Mouse (Mus musculus) gastrocnemius, adult 8-10 months (tissue): ENCODE results near the gene Dmtf1. TPM values are rescaled to one million over a fixed set of nuclear protein-coding genes. Genes with fewer than 3 reads are reported as not detected.

Experiments
- DNase-seq, 2 experiments: peaks; one replicate each; pipeline ENCODE4 v3.0.0; 2022; ENCODE audit warnings: low spot score in 2 of 2
- total RNA-seq, 4 experiments: library from RNA; stranded (reverse); gene quantifications; 2 replicates each; pipeline ENCODE4 v1.2.4; 2022

Gene Dmtf1
- total RNA-seq, 4 experiments from 2014 or later: 6.1 to 8.6 (median 6.8) TPM

- DNase-seq: no peak
Observed at GRCm38 (mm10) chr5:9107296-9108089, 54.1 kb downstream of the Dmtf1 start.

- no peak for DNase-seq
Observed at GRCm38 (mm10) chr5:9106806-9107205, 54.8 kb downstream of the Dmtf1 start.

DNA sequence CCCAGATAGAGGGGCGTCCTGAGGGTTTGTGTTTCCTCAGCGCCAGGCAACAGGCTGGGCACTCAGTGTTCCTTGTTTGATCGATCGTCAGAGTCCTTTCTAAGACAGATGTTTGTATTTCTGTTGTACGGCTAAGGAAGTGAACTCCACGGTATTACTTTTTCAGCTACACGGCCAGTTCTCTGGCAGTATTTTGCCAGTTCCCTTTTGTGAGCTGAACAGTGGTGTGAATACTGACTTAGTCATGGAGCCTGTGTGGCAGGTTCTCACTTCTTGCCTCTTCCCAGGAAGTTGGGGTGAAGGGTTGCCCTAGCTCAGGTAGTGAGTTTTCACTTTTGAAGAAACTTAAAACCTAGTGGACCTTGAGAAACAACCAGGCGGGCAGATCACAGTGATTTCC, 57.6 kb downstream of the Dmtf1 start:
- DNase-seq: no peak

- no peak for DNase-seq
Observed at GRCm38 (mm10) chr5:9102696-9103095, 58.9 kb downstream of the Dmtf1 start.

DNA sequence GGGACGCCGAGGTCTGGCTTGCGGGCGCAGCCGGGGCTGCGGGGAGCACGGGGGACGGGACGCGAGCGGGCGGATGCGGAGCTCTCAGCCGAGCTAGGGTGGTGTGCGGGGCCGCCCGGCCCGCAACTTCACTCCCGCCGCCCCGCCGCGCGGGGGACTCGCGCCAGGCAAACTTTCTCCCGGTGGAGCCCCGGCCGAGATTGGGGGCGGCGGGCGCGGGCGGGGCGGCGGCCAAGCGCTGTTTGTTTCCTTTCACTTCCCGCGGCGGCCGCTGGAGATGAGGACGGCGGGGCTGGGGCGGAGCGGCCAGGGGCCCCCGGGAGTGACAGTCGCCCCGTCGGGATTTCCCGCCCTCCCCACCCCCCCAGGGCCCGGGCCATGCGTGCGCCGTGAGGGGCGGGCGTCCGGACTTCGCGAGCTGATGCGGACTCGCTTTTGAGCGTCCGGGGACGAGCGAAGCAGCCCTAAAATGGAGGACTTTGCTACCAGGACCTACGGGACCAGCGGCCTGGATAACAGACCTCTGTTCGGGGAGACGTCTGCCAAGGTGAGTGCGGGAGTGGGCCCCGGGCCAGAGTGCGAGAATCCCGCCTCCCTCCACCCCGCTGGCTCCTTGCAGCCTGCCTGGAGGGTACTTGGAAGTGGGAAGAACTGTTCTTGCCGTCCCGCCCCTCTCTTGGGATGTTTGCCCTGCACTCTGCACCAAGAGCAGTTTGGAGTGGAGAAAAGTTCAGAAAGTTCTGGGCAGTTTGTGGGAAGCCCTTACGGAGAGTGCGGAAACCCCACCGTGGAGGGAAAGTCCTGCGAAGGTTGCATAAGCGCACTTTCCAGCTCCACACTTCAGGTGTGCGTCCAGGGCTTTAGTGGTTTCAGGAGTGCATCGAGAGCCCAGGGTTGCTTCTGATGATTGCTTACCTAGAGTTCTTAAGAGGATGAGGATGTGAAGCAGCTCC, 60.5 kb downstream of the Dmtf1 start:
- peak; percentile 8 to 37 for DNase-seq

DNA sequence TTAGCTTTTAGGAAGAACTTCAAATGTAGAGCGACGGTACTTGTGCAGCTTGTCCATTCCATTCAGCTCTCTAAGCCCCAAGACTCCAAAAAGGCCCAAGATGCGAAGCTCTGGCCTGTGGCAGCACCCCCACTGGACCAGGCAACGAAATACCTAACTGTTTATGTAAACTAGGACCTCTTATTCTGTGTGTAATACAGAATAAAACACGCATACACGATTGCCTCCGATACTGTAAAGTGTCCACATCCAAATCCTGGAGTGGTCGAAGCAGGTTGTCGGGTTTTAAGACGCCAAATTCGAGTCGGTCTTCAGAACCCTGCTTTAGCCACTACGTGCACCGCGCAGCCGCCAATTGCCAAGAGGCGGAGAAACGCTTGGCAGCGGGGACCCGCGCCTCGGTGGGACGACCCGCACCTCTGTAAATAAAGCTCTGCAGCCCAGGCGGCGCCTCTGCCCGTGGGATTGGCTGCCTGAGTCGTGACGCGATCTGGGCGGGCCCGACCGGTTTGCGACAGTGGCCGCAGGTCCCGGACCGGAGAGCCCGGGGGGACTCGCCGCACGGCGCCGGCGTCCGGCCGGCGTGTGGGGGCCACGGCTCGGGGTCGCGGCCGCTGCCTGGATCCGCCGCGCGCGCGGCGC, 61.2 kb downstream of the Dmtf1 start, which contains the start of gene Tmem243:
Gene Tmem243, plus strand, starts transcription at position 462 of the 642 bp plus-strand sequence.
- peak; percentile 85 to 91 for DNase-seq

- DNase-seq: no peak
Observed at GRCm38 (mm10) chr5:9093490-9093889, 68.1 kb downstream of the Dmtf1 start.

GRCm38 (mm10) chr5:9092716-9093115, 68.9 kb downstream of the Dmtf1 start:
- DNase-seq: no peak

DNA sequence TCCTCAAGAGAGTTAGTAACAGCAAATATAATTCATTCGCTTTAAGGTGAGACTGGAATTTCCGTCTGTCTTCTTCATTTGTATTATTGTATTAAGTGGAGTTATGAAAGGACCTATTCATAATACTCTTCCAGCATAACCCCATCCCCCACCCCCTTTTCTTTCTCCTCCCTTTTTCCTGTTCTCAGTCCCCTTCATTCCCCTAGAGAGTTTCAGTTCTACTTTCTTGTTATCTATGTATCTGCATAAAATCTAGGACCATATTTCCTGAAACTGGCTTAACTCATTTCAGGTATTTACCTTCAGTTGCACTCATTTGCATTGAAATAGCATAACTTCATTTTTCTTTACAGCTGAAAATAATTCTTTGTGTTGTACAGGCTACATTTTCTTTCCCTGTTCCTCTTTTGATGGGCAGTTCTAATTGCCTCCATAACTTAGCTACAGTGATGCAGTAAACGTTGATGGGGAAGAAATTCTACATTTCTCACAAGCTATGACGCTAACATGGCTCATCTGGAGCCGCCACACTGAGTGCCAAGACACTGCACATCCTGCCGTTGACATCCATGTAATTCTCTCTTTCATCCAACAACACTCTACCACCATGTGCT, 71.0 kb downstream of the Dmtf1 start:
- no peak for DNase-seq

GRCm38 (mm10) chr5:9086924-9087719, 74.5 kb downstream of the Dmtf1 start:
- DNase-seq: no peak

- DNase-seq: no peak
Observed at GRCm38 (mm10) chr5:9079773-9080501, 81.6 kb downstream of the Dmtf1 start.

DNA sequence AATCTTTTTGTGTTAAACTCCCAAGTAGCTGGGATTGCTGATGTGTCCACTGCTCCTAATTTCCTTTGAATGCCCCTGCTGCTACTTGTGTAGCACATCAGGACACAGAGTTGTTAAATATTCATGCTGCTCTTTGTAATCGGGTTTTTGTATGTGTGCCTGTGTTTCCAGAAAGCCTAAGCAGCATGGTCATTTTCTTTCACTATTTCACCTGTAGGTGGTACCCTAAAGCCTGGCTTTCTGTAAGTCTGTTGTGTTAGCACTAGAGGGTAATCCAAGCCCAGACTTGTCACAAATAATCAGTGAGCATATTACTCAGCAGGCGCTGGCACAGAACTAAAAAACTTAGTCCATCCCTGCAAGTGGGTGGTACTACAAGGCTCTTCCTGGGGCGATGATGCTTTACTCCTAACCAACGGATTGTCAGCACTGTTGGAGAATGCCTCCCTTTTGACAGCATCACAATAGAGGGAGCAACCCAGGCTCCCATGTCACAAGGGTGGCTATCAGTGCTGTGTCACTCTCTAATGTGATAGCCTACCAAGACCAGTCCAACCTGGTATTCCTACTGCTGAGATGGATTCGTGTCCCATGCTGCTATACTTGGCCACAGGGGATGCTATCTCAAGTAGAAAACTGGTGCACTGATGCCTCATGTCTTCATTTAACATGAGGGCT, 88.3 kb downstream of the Dmtf1 start:
- DNase-seq: no peak

DNA sequence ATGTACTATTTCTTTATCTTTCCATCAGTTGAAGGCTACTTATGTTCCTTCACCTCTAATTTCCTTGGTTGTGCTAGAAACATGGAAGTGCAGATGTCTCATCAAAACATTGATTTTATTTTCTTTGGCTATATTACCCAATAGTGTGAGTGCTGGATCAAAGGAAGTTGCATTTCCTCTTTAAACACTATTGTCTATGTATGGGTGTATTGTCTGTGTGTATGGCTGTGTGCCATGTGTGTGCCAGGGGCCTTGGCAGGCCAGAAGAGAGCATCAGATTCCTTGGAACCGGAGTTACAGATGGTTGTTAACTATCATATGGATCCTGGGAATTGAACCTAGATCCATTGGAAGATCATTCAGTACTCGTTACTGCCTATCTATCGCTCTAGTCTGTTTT, 90.2 kb downstream of the Dmtf1 start:
- no peak for DNase-seq

- no peak for DNase-seq
Observed at GRCm38 (mm10) chr5:9069599-9070209, 91.9 kb downstream of the Dmtf1 start.

GRCm38 (mm10) chr5:9068886-9069285, 92.7 kb downstream of the Dmtf1 start:
- peak in 1 of 2 experiments; percentile 27 for DNase-seq
